Mouse (Mus musculus) thymus, postnatal 14 days (tissue): Measurements from ENCODE around the gene Mark3.
"Not testable (repeated sequence)": the region's sequence is repeated elsewhere in the genome, so short reads cannot be mapped to it uniquely, and the experiment has no call there.

Experiments
- DNase-seq: peaks from one replicate; pipeline ENCODE4 v3.0.0; 2021

Gene Mark3

GRCm38 (mm10) chr12:111574074-111574886 is at the start of gene Mark3:
Gene Mark3 (plus strand): TSS chr12:111574523.
- peak; percentile 95 for DNase-seq

- DNase-seq, result no peak
Observed at GRCm38 (mm10) chr12:111524883-111525282, 49.4 kb upstream of the Mark3 start.

GRCm38 (mm10) chr12:111527643-111528281 is 46.6 kb upstream of the Mark3 start:
- DNase-seq, result no peak

GRCm38 (mm10) chr12:111529192-111529591 is 45.1 kb upstream of the Mark3 start:
- no peak for DNase-seq

- no peak for DNase-seq
Observed at GRCm38 (mm10) chr12:111533096-111533794, 41.1 kb upstream of the Mark3 start.

- DNase-seq, result no peak
Observed at GRCm38 (mm10) chr12:111535281-111535680, 39.0 kb upstream of the Mark3 start.

GRCm38 (mm10) chr12:111535762-111536161 is 38.6 kb upstream of the Mark3 start:
- DNase-seq, result no peak

- no peak for DNase-seq
Observed at GRCm38 (mm10) chr12:111536746-111537145, 37.6 kb upstream of the Mark3 start.

- no peak for DNase-seq
Observed at GRCm38 (mm10) chr12:111537341-111537740, 37.0 kb upstream of the Mark3 start.

GRCm38 (mm10) chr12:111537796-111538291 is 36.5 kb upstream of the Mark3 start, which contains the start of gene Eif5:
Gene Eif5 (plus strand): TSS chr12:111538016.
- peak; percentile 99 for DNase-seq

- DNase-seq, result peak; percentile 82
Observed at GRCm38 (mm10) chr12:111538292-111539040, 35.9 kb upstream of the Mark3 start.

- DNase-seq, result peak; percentile 63
Observed at GRCm38 (mm10) chr12:111539041-111539345, 35.3 kb upstream of the Mark3 start.

- DNase-seq, result no peak
Observed at GRCm38 (mm10) chr12:111547070-111547469, 27.3 kb upstream of the Mark3 start.

- no peak for DNase-seq
Observed at GRCm38 (mm10) chr12:111548555-111549289, 25.6 kb upstream of the Mark3 start.

GRCm38 (mm10) chr12:111550679-111551078 is 23.6 kb upstream of the Mark3 start:
- no peak for DNase-seq

- no peak for DNase-seq
Observed at GRCm38 (mm10) chr12:111552342-111552741, 22.0 kb upstream of the Mark3 start.

GRCm38 (mm10) chr12:111555357-111555756 is 19.0 kb upstream of the Mark3 start:
- DNase-seq, result no peak

- not testable (repeated sequence) for DNase-seq
Observed at GRCm38 (mm10) chr12:111555893-111556292, 18.4 kb upstream of the Mark3 start.

- no peak for DNase-seq
Observed at GRCm38 (mm10) chr12:111557538-111557937, 16.8 kb upstream of the Mark3 start.

- DNase-seq, result no peak
Observed at GRCm38 (mm10) chr12:111558655-111559054, 15.7 kb upstream of the Mark3 start.

GRCm38 (mm10) chr12:111559647-111560258 is 14.6 kb upstream of the Mark3 start:
- peak; percentile 68 for DNase-seq

- DNase-seq, result no peak
Observed at GRCm38 (mm10) chr12:111560286-111560685, 14.0 kb upstream of the Mark3 start.
